Mouse (Mus musculus): ENCODE results near the gene Mrpl55.
"Not testable (repeated sequence)": the region's sequence is repeated elsewhere in the genome, so short reads cannot be mapped to it uniquely, and the experiment has no call there.

DNA sequence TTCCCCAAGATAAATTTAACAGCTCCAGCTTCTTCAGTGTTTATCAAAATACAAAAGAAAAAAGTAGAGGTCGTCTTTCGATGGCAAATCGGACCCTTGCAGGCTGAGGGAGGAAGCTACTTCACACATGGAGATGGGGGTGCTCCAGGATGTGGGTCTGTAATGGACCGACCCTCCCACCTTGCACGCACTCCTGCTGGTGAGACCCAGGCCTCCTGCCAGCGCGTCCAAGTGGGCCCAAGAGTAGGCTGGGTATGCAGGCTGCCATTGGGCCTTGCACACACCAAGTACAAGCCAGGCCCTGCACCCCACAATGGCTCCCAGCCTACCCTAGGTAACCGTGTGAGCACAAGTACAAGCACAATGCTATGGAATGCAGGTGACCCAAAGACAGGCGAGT, 9.3 kb downstream of the Mrpl55 start:
- TF ChIP-seq CTCF (IDR thresholded peaks at IDR 0.05; ENCODE audit: control insufficient read depth, insufficient read depth, insufficient read length); USF1 (IDR thresholded peaks at IDR 0.05; ENCODE audit: low read depth); CEBPB (IDR thresholded peaks at IDR 0.05; ENCODE audit: low read depth); MAX (IDR thresholded peaks at IDR 0.05): not testable (repeated sequence)
